Mouse (Mus musculus) ES-Bruce4 (cell line): Measurements from ENCODE around the gene St14. TPM values are rescaled to one million over a fixed set of nuclear protein-coding genes. Genes with fewer than 3 reads are reported as not detected.

Experiments used
- H3K27ac ChIP-seq: 2 replicates; pipeline ENCODE4 v1.5.1; 2012; ENCODE audit warnings: low read length, inconsistent platforms; ENCODE audit not compliant: insufficient read depth
- H3K27me3 ChIP-seq: 2 replicates; pipeline ENCODE4 v1.6.1; 2012; ENCODE audit warnings: mild to moderate bottlenecking, low read length, inconsistent platforms; ENCODE audit not compliant: control insufficient read depth, poor library complexity, insufficient read depth, severe bottlenecking
- H3K36me3 ChIP-seq: 2 replicates; pipeline ENCODE4 v1.6.1; 2012; ENCODE audit warnings: inconsistent platforms, mild to moderate bottlenecking, low read length, moderate library complexity; ENCODE audit not compliant: control insufficient read depth, poor library complexity, insufficient read depth, severe bottlenecking
- H3K4me1 ChIP-seq: one replicate; pipeline ENCODE4 v1.8.1; 2011; ENCODE audit warnings: low read length; ENCODE audit not compliant: control insufficient read depth, insufficient read depth
- H3K4me3 ChIP-seq: 2 replicates; pipeline ENCODE4 v1.5.1; 2011; ENCODE audit warnings: low read depth, mild to moderate bottlenecking, low read length
- H3K9ac ChIP-seq: 2 replicates; pipeline ENCODE4 v1.6.1; 2012; ENCODE audit warnings: low read depth, mild to moderate bottlenecking, inconsistent platforms; ENCODE audit not compliant: poor library complexity, severe bottlenecking
- H3K9me3 ChIP-seq: replicated peaks from 2 replicates; pipeline ENCODE4 v1.6.1; 2012; ENCODE audit warnings: mild to moderate bottlenecking, low read length, inconsistent platforms; ENCODE audit not compliant: control insufficient read depth, poor library complexity, insufficient read depth, severe bottlenecking
- CTCF ChIP-seq: IDR thresholded peaks from one replicate; pipeline ENCODE4 v1.8.1; 2011; ENCODE audit warnings: low read depth, low read length
- EP300 ChIP-seq: IDR thresholded peaks from 2 replicates; pipeline ENCODE4 v1.6.1; 2011; ENCODE audit warnings: low read depth, low read length; ENCODE audit not compliant: insufficient read depth
- POLR2A ChIP-seq: IDR thresholded peaks from one replicate; pipeline ENCODE4 v1.8.1; 2011; ENCODE audit warnings: low read length; ENCODE audit not compliant: insufficient read depth
- polyA plus RNA-seq: library from polyadenylated mRNA; stranded (reverse); fragments of >200 nt; gene quantifications from 2 replicates; pipeline ENCODE4 v1.2.4, GENCODE M21; 2011; ENCODE audit warnings: low read depth; ENCODE audit not compliant: missing spikeins, insufficient read depth, insufficient read length

The St14 gene
- polyA plus RNA-seq, 1 experiment, result 118 TPM

DNA sequence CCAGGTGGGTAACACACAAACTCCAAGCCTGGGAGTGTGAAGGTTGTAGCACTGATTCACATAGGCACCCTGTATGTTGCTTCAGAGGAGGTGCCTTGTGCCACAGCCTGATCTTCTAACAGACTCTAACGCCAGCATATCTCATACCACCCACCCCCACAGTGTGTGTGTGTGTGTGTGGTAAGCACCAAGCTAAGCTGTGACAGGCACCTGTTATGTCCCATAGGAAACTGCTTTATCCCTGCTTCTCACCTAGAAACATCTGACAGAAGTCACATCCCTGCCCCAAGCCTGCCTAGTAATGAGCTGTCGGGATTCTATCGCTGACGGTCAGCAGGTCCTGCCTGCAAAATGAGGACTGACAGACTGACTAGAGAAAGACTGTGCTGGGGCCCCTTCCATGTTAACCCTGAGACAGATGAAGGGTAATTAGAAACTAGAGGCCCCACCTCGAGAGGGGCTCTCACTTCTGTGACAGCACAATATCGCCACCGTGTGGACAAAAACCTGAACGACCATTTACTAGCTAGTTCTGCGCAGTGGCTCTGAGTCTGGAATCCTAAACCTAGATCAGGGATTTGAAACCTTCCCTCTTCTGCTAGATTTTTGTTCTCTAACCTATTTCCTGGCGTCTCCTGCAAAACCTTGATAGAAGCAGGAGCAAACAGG, 45.4 kb downstream of the St14 start:
- TF ChIP-seq CTCF, result peak; percentile 60
- no peak for TF ChIP-seq POLR2A
- Histone ChIP-seq H3K4me3 (no peak overlapping the region), H3K27ac (no peak overlapping the region), H3K9me3 (no peaks in the 10 kb centered on the region), H3K4me1 (no peaks in the 10 kb centered on the region), H3K27me3 (no peaks in the 10 kb centered on the region), H3K36me3 (0 out of 2 replicates have a peak, but pooled peaks cover 5% of the 10 kb centered on the region), H3K9ac (no peak overlapping the region)

DNA sequence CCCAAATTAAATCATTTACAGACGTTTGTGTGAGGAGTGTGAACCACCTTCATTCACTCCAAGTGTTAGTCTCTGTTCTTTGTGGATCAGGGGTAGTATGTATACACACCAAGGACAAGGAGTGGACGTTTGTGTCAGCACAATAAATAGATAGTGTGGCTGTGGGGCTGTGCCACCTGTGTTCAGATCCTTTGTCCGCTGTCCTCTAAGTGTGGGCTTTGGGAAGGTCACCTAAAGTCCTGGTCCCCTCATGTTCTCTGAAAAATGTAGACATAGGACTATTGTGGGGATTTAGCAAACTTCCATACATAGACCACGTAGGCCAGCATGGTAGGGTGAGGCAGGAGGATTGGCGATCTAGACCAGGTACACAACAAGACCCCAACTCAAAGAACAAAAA, 46.1 kb downstream of the St14 start:
- H3K4me3 ChIP-seq, result no peak overlapping the region
- TF ChIP-seq EP300 (no peak), POLR2A (no peak), CTCF (no peak)
- no peaks in the 10 kb centered on the region for H3K4me1 ChIP-seq
- no peak overlapping the region for H3K27ac ChIP-seq
- no peaks in the 10 kb centered on the region for H3K27me3 ChIP-seq
- H3K36me3 ChIP-seq, result 0 out of 2 replicates have a peak, but pooled peaks cover 5% of the 10 kb centered on the region
- H3K9ac ChIP-seq, result no peak overlapping the region
- no peaks in the 10 kb centered on the region for H3K9me3 ChIP-seq

DNA sequence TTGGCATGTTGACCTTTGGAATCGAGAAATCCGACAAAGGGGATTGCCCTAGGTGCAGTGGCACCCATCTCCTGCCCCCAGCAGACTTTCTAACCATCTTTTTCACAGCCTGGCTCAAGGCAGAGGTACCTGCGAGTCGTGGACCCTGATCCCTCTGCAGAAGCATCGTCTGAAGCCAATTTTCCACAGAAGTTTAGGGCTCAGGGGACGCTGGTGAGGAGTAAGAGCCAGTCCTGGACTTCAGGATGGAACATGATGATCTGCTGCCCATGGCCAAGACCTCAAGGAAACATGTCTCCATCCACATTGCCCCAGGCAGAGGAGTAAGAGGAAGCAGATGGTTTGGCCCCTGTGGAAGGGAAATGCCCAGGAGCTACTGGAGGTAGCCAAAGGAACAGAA, 48.9 kb downstream of the St14 start:
- Histone ChIP-seq H3K4me3 (no peak overlapping the region), H3K27me3 (no peaks in the 10 kb centered on the region), H3K9ac (no peak overlapping the region), H3K36me3 (no peaks in the 10 kb centered on the region), H3K27ac (no peak overlapping the region), H3K4me1 (no peaks in the 10 kb centered on the region), H3K9me3 (no peaks in the 10 kb centered on the region)
- TF ChIP-seq EP300, result no peak
- no peak for TF ChIP-seq POLR2A
- TF ChIP-seq CTCF, result no peak

DNA sequence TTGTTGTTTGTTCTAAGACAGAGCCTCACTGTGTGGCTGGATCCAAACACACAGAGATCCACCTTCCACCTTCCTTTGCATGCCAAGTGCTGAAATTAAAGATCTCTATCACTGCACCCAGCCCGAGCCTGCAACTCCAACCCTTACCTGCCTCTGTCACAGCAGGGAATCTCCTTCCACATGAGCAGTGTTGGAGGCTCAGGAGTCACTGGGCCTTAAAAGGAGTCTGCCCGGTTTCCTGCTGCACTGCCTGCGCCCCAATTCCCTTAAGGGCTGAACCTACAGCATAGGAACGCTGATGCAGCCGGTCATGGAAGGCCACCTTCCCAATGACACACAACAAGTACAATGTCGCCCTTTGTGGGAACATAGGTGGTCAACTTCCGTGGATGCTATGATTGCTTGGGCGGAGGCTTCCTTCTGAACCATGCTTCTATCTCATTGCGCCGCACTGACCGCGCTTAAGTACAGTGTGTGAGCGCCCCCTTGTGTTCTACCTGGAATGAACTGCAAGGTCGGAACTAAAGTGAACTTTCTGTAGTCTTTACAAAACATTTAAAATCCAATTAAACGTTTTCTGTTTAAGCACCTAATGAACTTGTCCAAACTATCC, 49.5 kb downstream of the St14 start:
- no peaks in the 10 kb centered on the region for H3K27me3 ChIP-seq
- no peaks in the 10 kb centered on the region for H3K9me3 ChIP-seq
- no peak overlapping the region for H3K27ac ChIP-seq
- H3K36me3 ChIP-seq, result no peaks in the 10 kb centered on the region
- no peaks in the 10 kb centered on the region for H3K4me1 ChIP-seq
- no peak for TF ChIP-seq EP300
- peak; percentile 82 for TF ChIP-seq CTCF
- no peak for TF ChIP-seq POLR2A
- no peak overlapping the region for H3K9ac ChIP-seq
- H3K4me3 ChIP-seq, result peak overlapping the region; percentile 64

DNA sequence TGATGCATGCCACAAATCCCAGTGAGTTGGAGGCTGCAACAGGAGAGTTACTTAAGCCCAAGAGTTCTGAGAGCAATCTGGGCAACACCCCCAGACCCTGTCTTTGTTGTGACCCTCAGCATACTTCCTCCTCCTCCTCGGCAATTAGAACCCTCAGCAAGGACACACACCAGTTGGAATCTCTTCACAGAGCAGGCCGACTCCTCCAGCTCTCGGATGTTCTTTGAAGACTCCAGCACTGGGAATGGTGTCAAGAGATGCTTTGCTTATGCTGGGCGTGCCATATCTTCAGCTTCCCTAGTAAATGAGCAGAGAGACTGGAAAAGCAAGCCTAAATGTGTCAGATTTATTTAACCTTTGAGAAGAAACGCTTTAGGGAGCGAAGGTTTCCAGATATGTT, 50.9 kb downstream of the St14 start:
- Histone ChIP-seq H3K36me3 (no peaks in the 10 kb centered on the region), H3K4me1 (no peaks in the 10 kb centered on the region), H3K9me3 (no peaks in the 10 kb centered on the region), H3K9ac (no peak overlapping the region), H3K27me3 (no peaks in the 10 kb centered on the region), H3K4me3 (no peak overlapping the region), H3K27ac (no peak overlapping the region)
- TF ChIP-seq EP300, result no peak
- no peak for TF ChIP-seq CTCF
- no peak for TF ChIP-seq POLR2A

DNA sequence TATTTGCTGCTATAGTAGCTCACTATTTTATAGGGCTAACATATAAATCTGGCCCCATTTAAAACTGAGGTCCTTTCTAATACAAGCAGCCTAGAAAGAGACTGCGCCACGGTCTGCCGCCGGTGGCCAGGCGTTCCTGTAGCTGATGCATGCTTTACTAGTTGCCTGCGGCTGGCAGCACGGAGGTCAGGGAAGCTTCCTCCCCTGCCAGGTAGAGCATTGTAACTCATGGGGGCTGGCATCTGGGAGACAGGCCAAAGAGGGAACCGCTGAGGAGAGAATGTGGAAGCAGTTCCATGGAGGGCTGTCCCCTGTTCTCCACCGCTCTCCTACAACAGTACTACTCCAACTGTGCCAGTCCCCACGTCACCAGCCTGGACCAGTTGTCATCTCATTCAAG, 56.8 kb downstream of the St14 start:
- H3K4me1 ChIP-seq, result no peaks in the 10 kb centered on the region
- H3K27ac ChIP-seq, result no peak overlapping the region
- TF ChIP-seq POLR2A, result no peak
- TF ChIP-seq CTCF, result no peak
- TF ChIP-seq EP300, result no peak

More for the DNA sequence above, 56.8 kb downstream of the St14 start:
- Histone ChIP-seq H3K36me3 (peaks cover 4% of the 10 kb centered on the region), H3K4me3 (no peak overlapping the region), H3K9me3 (no peaks in the 10 kb centered on the region), H3K27me3 (no peaks in the 10 kb centered on the region), H3K9ac (no peak overlapping the region)
